Mouse (Mus musculus) embryonic fibroblast, embryonic 13.5 days (primary cell): ENCODE results near the gene Tbx4.

Source experiments
- CTCF ChIP-seq: IDR thresholded peaks from 2 replicates; pipeline ENCODE4 v1.5.1; 2011; ENCODE audit warnings: mild to moderate bottlenecking, control low read depth, low read length, moderate library complexity, borderline replicate concordance; ENCODE audit not compliant: insufficient read depth
- POLR2A ChIP-seq: IDR thresholded peaks from 2 replicates; pipeline ENCODE4 v1.6.1; 2011; ENCODE audit warnings: low read depth, mild to moderate bottlenecking, control low read depth, low read length, moderate library complexity

DNA sequence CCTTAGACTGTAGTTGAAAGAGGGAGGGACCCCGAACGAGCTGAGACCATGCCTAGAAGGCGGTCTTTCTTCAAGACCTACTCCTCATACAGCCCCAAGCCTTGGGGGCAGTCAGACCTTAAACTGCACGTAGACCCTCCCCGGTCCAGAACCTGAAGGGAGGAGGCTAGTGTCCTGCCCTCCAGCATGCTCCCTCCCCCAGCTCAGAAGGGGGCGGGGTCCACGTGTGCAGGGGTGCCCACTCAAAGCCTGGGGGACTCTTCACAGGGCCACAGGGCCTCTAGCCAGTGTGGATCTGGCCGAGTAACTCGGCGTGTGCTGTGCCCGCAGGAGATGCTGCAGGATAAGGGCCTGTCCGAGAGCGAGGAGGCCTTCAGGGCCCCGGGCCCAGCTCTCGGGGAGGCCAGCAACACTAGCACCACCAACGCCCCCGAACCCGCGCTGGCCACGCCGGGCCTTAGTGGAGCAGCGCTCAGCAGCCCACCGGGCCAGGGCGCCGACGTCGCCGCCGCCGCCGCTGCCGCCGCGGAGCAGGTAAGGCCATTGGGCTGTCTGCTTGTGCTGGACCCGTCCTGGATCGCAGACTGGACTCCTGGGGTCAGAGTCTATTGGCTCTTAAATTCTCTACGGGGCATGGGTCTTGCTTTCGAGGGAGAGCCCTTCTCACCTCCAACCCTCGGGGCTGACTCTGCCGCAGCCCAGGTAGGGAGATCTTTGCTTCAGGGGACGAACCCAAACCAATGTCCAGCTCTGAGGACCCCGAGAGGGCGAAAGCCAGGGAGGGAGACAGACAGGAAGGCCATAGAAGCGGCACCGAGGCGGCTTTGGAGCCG, 3.7 kb downstream of the Tbx4 start:
- no peak for TF ChIP-seq POLR2A
- TF ChIP-seq CTCF: no peak
